Mouse (Mus musculus) liver, postnatal 0 days (tissue): ENCODE data around the gene Matk.

ENCODE experiments used
- CTCF ChIP-seq: sonication (generic); IDR thresholded peaks from 2 replicates; pipeline ENCODE4 v1.5.1; 2016; ENCODE audit warnings: antibody characterized with exemption, low read depth
- EP300 ChIP-seq: IDR thresholded peaks from 2 replicates; pipeline ENCODE4 v1.6.1; 2016; ENCODE audit warnings: antibody characterized with exemption, low read depth, mild to moderate bottlenecking

- TF ChIP-seq CTCF (no peak; the same call in 1 of the 2 replicates), EP300 (no peak)
Observed at GRCm38 (mm10) chr10:81298369-81299100, 45.8 kb downstream of the Matk start.
